Mouse (Mus musculus) embryonic facial prominence, embryonic 10.5 days (tissue): ENCODE measurements around the gene Pmepa1. TPM values are rescaled to one million over a fixed set of nuclear protein-coding genes. Genes with fewer than 3 reads are reported as not detected.

Experiments used
- DNase-seq: peaks from one replicate; pipeline ENCODE4 v3.0.0-alpha.2; 2017; ENCODE audit warnings: low spot score
- H3K27ac ChIP-seq: fragments of 300-500 bp; sonication (generic); replicated peaks from 2 replicates; pipeline ENCODE4 v1.5.1; 2016; ENCODE audit warnings: mild to moderate bottlenecking
- H3K27me3 ChIP-seq: fragments of 300-500 bp; sonication (generic); replicated peaks from 2 replicates; pipeline ENCODE4 v1.6.1; 2016; ENCODE audit warnings: low read depth, mild to moderate bottlenecking; ENCODE audit not compliant: poor library complexity, severe bottlenecking
- H3K36me3 ChIP-seq: fragments of 300-500 bp; sonication (generic); replicated peaks from 2 replicates; pipeline ENCODE4 v1.6.1; 2016; ENCODE audit warnings: mild to moderate bottlenecking, moderate library complexity
- H3K4me1 ChIP-seq: fragments of 300-500 bp; sonication (generic); 2 replicates; pipeline ENCODE4 v1.6.1; 2016
- H3K4me3 ChIP-seq: fragments of 300-500 bp; sonication (generic); 2 replicates; pipeline ENCODE4 v1.5.1; 2016; ENCODE audit warnings: mild to moderate bottlenecking, moderate library complexity
- H3K9me3 ChIP-seq: fragments of 300-500 bp; sonication (generic); 2 replicates; pipeline ENCODE4 v1.6.1; 2016; ENCODE audit warnings: mild to moderate bottlenecking
- WGBS: fragments of 180-500 bp; shearing (Covaris S2); methylation state at CpG from one replicate; pipeline ENCODE4 v1.1.7; 2016; 5-methylcytosine and 5-hydroxymethylcytosine counted together
- polyA plus RNA-seq: library from polyadenylated mRNA; unstranded; fragments of >200 nt; fragmentation: Nextera tagmentation; extraction: Ambion mirVana; gene quantifications from 2 replicates; pipeline ENCODE4 v1.2.1, GENCODE M21; 2016

Pmepa1 gene
- polyA plus RNA-seq, 1 experiment from 2014 or later = 2.1 TPM

GRCm38 (mm10) chr2:173212227-173212626 lies 64.1 kb downstream of the Pmepa1 start:
- no peak for DNase-seq
- WGBS = 74% methylated on average over 4 of the region's 4 CpGs

GRCm38 (mm10) chr2:173209091-173209815 lies 67.1 kb downstream of the Pmepa1 start:
- Histone ChIP-seq H3K27ac (no peak overlapping the region), H3K9me3 (no peaks in the 10 kb centered on the region), H3K4me3 (no peak overlapping the region), H3K4me1 (peaks cover 7% of the 10 kb centered on the region; the same call in 1 of the 2 replicates), H3K27me3 (no peaks in the 10 kb centered on the region), H3K36me3 (no peaks in the 10 kb centered on the region)
- DNase-seq = peak; percentile 8
- WGBS = 94% methylated on average over 7 of the region's 7 CpGs

More at GRCm38 (mm10) chr2:173212227-173212626, 64.1 kb downstream of the Pmepa1 start:
- H3K4me1 ChIP-seq = no peaks in the 10 kb centered on the region
- no peaks in the 10 kb centered on the region for H3K36me3 ChIP-seq
- no peaks in the 10 kb centered on the region; the same call in 1 of the 2 replicates for H3K27me3 ChIP-seq
- no peak overlapping the region for H3K4me3 ChIP-seq
- no peak overlapping the region for H3K27ac ChIP-seq
- no peaks in the 10 kb centered on the region for H3K9me3 ChIP-seq

GRCm38 (mm10) chr2:173207051-173207450 lies 69.3 kb downstream of the Pmepa1 start:
- Histone ChIP-seq H3K9me3 (no peaks in the 10 kb centered on the region), H3K27me3 (no peaks in the 10 kb centered on the region), H3K36me3 (no peaks in the 10 kb centered on the region), H3K4me1 (peaks cover 7% of the 10 kb centered on the region; the same call in 1 of the 2 replicates), H3K27ac (no peak overlapping the region), H3K4me3 (no peak overlapping the region)
- 91% methylated on average over 3 of the region's 3 CpGs for WGBS
- no peak for DNase-seq

GRCm38 (mm10) chr2:173205563-173206099 lies 70.7 kb downstream of the Pmepa1 start:
- Histone ChIP-seq H3K27me3 (no peaks in the 10 kb centered on the region), H3K4me3 (no peak overlapping the region), H3K9me3 (no peaks in the 10 kb centered on the region), H3K36me3 (no peaks in the 10 kb centered on the region), H3K4me1 (peaks cover 7% of the 10 kb centered on the region; the same call in 1 of the 2 replicates), H3K27ac (no peak overlapping the region)
- 92% methylated on average over 14 of the region's 14 CpGs for WGBS
- peak; percentile 7 for DNase-seq

- Histone ChIP-seq H3K9me3 (no peaks in the 10 kb centered on the region), H3K36me3 (no peaks in the 10 kb centered on the region), H3K4me3 (no peak overlapping the region), H3K4me1 (peaks cover 7% of the 10 kb centered on the region; the same call in 1 of the 2 replicates), H3K27ac (no peak overlapping the region), H3K27me3 (no peaks in the 10 kb centered on the region)
- 77% methylated on average over 4 of the region's 4 CpGs for WGBS
- peak; percentile 8 for DNase-seq
Observed at GRCm38 (mm10) chr2:173204671-173205070, 71.7 kb downstream of the Pmepa1 start.

GRCm38 (mm10) chr2:173203726-173204125 lies 72.6 kb downstream of the Pmepa1 start:
- Histone ChIP-seq H3K9me3 (no peaks in the 10 kb centered on the region), H3K27me3 (no peaks in the 10 kb centered on the region), H3K4me1 (peaks cover 7% of the 10 kb centered on the region; the same call in 1 of the 2 replicates), H3K36me3 (no peaks in the 10 kb centered on the region), H3K4me3 (no peak overlapping the region), H3K27ac (no peak overlapping the region)
- DNase-seq = peak; percentile 6
- WGBS = 86% methylated on average over 3 of the region's 3 CpGs

- Histone ChIP-seq H3K4me1 (peaks cover 7% of the 10 kb centered on the region; the same call in 1 of the 2 replicates), H3K27ac (no peak overlapping the region), H3K36me3 (no peaks in the 10 kb centered on the region), H3K9me3 (no peaks in the 10 kb centered on the region), H3K4me3 (no peak overlapping the region), H3K27me3 (no peaks in the 10 kb centered on the region)
- DNase-seq = peak; percentile 7
- 87% methylated on average over 19 of the region's 19 CpGs for WGBS
Observed at GRCm38 (mm10) chr2:173202924-173203689, 73.2 kb downstream of the Pmepa1 start.

GRCm38 (mm10) chr2:173194796-173195195 lies 81.5 kb downstream of the Pmepa1 start:
- DNase-seq = no peak
- Histone ChIP-seq H3K9me3 (no peaks in the 10 kb centered on the region), H3K36me3 (no peaks in the 10 kb centered on the region), H3K4me1 (no peaks in the 10 kb centered on the region), H3K27me3 (no peaks in the 10 kb centered on the region), H3K4me3 (no peak overlapping the region), H3K27ac (no peak overlapping the region)
- 82% methylated on average over 4 of the region's 4 CpGs for WGBS

GRCm38 (mm10) chr2:173187182-173187855 lies 89.0 kb downstream of the Pmepa1 start:
- WGBS = 34% methylated on average over 8 of the region's 8 CpGs

GRCm38 (mm10) chr2:173186047-173186943 lies 90.0 kb downstream of the Pmepa1 start:
- Histone ChIP-seq H3K36me3 (no peaks in the 10 kb centered on the region), H3K4me1 (peaks cover 7% of the 10 kb centered on the region; the same call in 1 of the 2 replicates), H3K9me3 (no peaks in the 10 kb centered on the region), H3K27me3 (peaks cover 31% of the 10 kb centered on the region), H3K27ac (no peak overlapping the region), H3K4me3 (no peak overlapping the region)
- 31% methylated on average over 26 of the region's 26 CpGs for WGBS
- peak; percentile 89 for DNase-seq

More at GRCm38 (mm10) chr2:173187182-173187855, 89.0 kb downstream of the Pmepa1 start:
- Histone ChIP-seq H3K9me3 (no peaks in the 10 kb centered on the region), H3K36me3 (no peaks in the 10 kb centered on the region), H3K4me1 (peaks cover 7% of the 10 kb centered on the region; the same call in 1 of the 2 replicates), H3K4me3 (no peak overlapping the region), H3K27ac (peak overlapping the region; percentile 5; the same call in 1 of the 2 replicates), H3K27me3 (peaks cover 31% of the 10 kb centered on the region)
- DNase-seq = peak; percentile 9

- Histone ChIP-seq H3K27me3 (peaks cover 31% of the 10 kb centered on the region), H3K4me3 (no peak overlapping the region), H3K9me3 (no peaks in the 10 kb centered on the region), H3K4me1 (peaks cover 10% of the 10 kb centered on the region), H3K36me3 (no peaks in the 10 kb centered on the region), H3K27ac (no peak overlapping the region)
- WGBS = 75% methylated on average over 6 of the region's 6 CpGs
- DNase-seq = peak; percentile 6
Observed at GRCm38 (mm10) chr2:173185282-173185681, 91.1 kb downstream of the Pmepa1 start.
